Mouse (Mus musculus): ENCODE measurements around the gene Cyp2c70. TPM values are rescaled to one million over a fixed set of nuclear protein-coding genes. Genes with fewer than 3 reads are reported as not detected.
"Not testable (repeated sequence)": the region's sequence is repeated elsewhere in the genome, so short reads cannot be mapped to it uniquely, and the experiment has no call there.

Cyp2c70 gene
- 0.54 TPM in 1 of 2 replicates, not detected in the other for polyA plus RNA-seq (2015; fragmentation: Nextera tagmentation; extraction: Ambion mirVana)

GRCm38 (mm10) chr19:40187160-40187559, at the start of gene Cyp2c70:
TSS of gene Cyp2c70 (minus strand) at chr19:40187333.
- Histone ChIP-seq H3K4me1 (no peaks in the 10 kb centered on the region), H3K27ac (no peak within 1 kb of the TSS), H3K27me3 (no peaks in the 10 kb centered on the region), H3K4me3 (no peak within 1 kb of the TSS), H3K9ac (no peak within 1 kb of the TSS), H3K9me3 (no peaks in the 10 kb centered on the region), H3K4me2 (no peak within 1 kb of the TSS), H3K36me3 (no peaks in the 10 kb centered on the region)
- no peak for ATAC-seq (ENCODE audit: insufficient number of reproducible peaks, insufficient read depth, low FRiP score, low TSS enrichment, low read depth)
- 78% methylated on average over 5 of the region's 5 CpGs for WGBS

- no peak overlapping the region for H3K27ac ChIP-seq
- H3K36me3 ChIP-seq = no peaks in the 10 kb centered on the region
- H3K27me3 ChIP-seq = no peaks in the 10 kb centered on the region
- 99% methylated on average over 2 of the region's 2 CpGs for WGBS
- no peak overlapping the region for H3K4me3 ChIP-seq
- no peaks in the 10 kb centered on the region for H3K9me3 ChIP-seq
- no peak overlapping the region for H3K9ac ChIP-seq
- ATAC-seq (ENCODE audit: insufficient number of reproducible peaks, insufficient read depth, low FRiP score, low TSS enrichment, low read depth) = no peak
- H3K4me1 ChIP-seq = peaks cover 18% of the 10 kb centered on the region
- H3K4me2 ChIP-seq = no peak overlapping the region
These were observed 45.4 kb upstream of the Cyp2c70 start for GRCm38 (mm10) chr19:40232560-40232959.

- Histone ChIP-seq H3K4me1 (peaks cover 18% of the 10 kb centered on the region), H3K27ac (no peak overlapping the region), H3K4me2 (no peak overlapping the region), H3K9me3 (no peaks in the 10 kb centered on the region), H3K4me3 (no peak overlapping the region), H3K9ac (no peak overlapping the region), H3K36me3 (no peaks in the 10 kb centered on the region), H3K27me3 (no peaks in the 10 kb centered on the region)
- WGBS = 67% methylated on average over 7 of the region's 7 CpGs
- ATAC-seq (ENCODE audit: insufficient number of reproducible peaks, insufficient read depth, low FRiP score, low TSS enrichment, low read depth) = no peak
These were observed 44.9 kb upstream of the Cyp2c70 start for GRCm38 (mm10) chr19:40231825-40232541.

- Histone ChIP-seq H3K4me3 (no peak overlapping the region), H3K9me3 (no peaks in the 10 kb centered on the region), H3K27me3 (no peaks in the 10 kb centered on the region), H3K4me2 (peak overlapping the region; percentile 19; the same call in 1 of the 2 replicates), H3K4me1 (peaks cover 18% of the 10 kb centered on the region), H3K27ac (peak overlapping the region; percentile 49), H3K9ac (no peak overlapping the region), H3K36me3 (no peaks in the 10 kb centered on the region)
- ATAC-seq (ENCODE audit: insufficient number of reproducible peaks, insufficient read depth, low FRiP score, low TSS enrichment, low read depth) = 0 out of 2 replicates have a peak, but pooled peaks have one; percentile 23
- WGBS = 55% methylated on average over 13 of the region's 13 CpGs
These were observed 44.1 kb upstream of the Cyp2c70 start for GRCm38 (mm10) chr19:40231074-40231738.

GRCm38 (mm10) chr19:40226516-40227151, 39.5 kb upstream of the Cyp2c70 start:
- Histone ChIP-seq H3K4me3 (no peak overlapping the region), H3K9ac (no peak overlapping the region), H3K27ac (no peak overlapping the region), H3K36me3 (no peaks in the 10 kb centered on the region), H3K4me2 (no peak overlapping the region), H3K9me3 (no peaks in the 10 kb centered on the region), H3K4me1 (peaks cover 14% of the 10 kb centered on the region), H3K27me3 (no peaks in the 10 kb centered on the region)
- ATAC-seq (ENCODE audit: insufficient number of reproducible peaks, insufficient read depth, low FRiP score, low TSS enrichment, low read depth) = no peak
- 84% methylated on average over 12 of the region's 12 CpGs for WGBS

GRCm38 (mm10) chr19:40225761-40226110, 38.6 kb upstream of the Cyp2c70 start:
- 69% methylated on average over 5 of the region's 5 CpGs for WGBS
- H3K4me3 ChIP-seq = no peak overlapping the region

GRCm38 (mm10) chr19:40225102-40225760, 38.1 kb upstream of the Cyp2c70 start:
- H3K9ac ChIP-seq = no peak overlapping the region
- ATAC-seq (ENCODE audit: insufficient number of reproducible peaks, insufficient read depth, low FRiP score, low TSS enrichment, low read depth) = no peak
- no peaks in the 10 kb centered on the region for H3K9me3 ChIP-seq
- WGBS = 65% methylated on average over 5 of the region's 5 CpGs
- H3K4me3 ChIP-seq = no peak overlapping the region
- no peaks in the 10 kb centered on the region for H3K27me3 ChIP-seq
- H3K4me1 ChIP-seq = no peaks in the 10 kb centered on the region
- H3K4me2 ChIP-seq = no peak overlapping the region
- no peaks in the 10 kb centered on the region for H3K36me3 ChIP-seq
- no peak overlapping the region for H3K27ac ChIP-seq

More at GRCm38 (mm10) chr19:40225761-40226110, 38.6 kb upstream of the Cyp2c70 start:
- H3K27me3 ChIP-seq = no peaks in the 10 kb centered on the region
- no peaks in the 10 kb centered on the region for H3K9me3 ChIP-seq
- peaks cover 5% of the 10 kb centered on the region for H3K4me1 ChIP-seq
- H3K4me2 ChIP-seq = no peak overlapping the region
- no peaks in the 10 kb centered on the region for H3K36me3 ChIP-seq
- H3K27ac ChIP-seq = no peak overlapping the region
- H3K9ac ChIP-seq = no peak overlapping the region
- no peak for ATAC-seq (ENCODE audit: insufficient number of reproducible peaks, insufficient read depth, low FRiP score, low TSS enrichment, low read depth)

GRCm38 (mm10) chr19:40222307-40222706, 35.2 kb upstream of the Cyp2c70 start:
- not testable (repeated sequence) for H3K27ac ChIP-seq; H3K4me2 ChIP-seq; H3K36me3 ChIP-seq; H3K27me3 ChIP-seq; H3K9me3 ChIP-seq; H3K4me3 ChIP-seq; H3K9ac ChIP-seq; ATAC-seq (ENCODE audit: insufficient number of reproducible peaks, insufficient read depth, low FRiP score, low TSS enrichment, low read depth); H3K4me1 ChIP-seq
- WGBS = 94% methylated on average over 9 of the region's 9 CpGs

GRCm38 (mm10) chr19:40220878-40221277, 33.7 kb upstream of the Cyp2c70 start:
- Histone ChIP-seq H3K4me3 (no peak overlapping the region), H3K27ac (no peak overlapping the region), H3K9me3 (no peaks in the 10 kb centered on the region), H3K4me1 (no peaks in the 10 kb centered on the region), H3K27me3 (no peaks in the 10 kb centered on the region), H3K4me2 (no peak overlapping the region), H3K9ac (no peak overlapping the region), H3K36me3 (no peaks in the 10 kb centered on the region)
- no peak for ATAC-seq (ENCODE audit: insufficient number of reproducible peaks, insufficient read depth, low FRiP score, low TSS enrichment, low read depth)
- 84% methylated on average over 5 of the region's 5 CpGs for WGBS

GRCm38 (mm10) chr19:40202947-40203346, 15.8 kb upstream of the Cyp2c70 start:
- H3K9ac ChIP-seq; H3K27ac ChIP-seq; H3K9me3 ChIP-seq; H3K36me3 ChIP-seq; H3K4me3 ChIP-seq; ATAC-seq (ENCODE audit: insufficient number of reproducible peaks, insufficient read depth, low FRiP score, low TSS enrichment, low read depth); H3K27me3 ChIP-seq; H3K4me2 ChIP-seq; H3K4me1 ChIP-seq: not testable (repeated sequence)
- 70% methylated on average over 4 of the region's 4 CpGs for WGBS

GRCm38 (mm10) chr19:40190596-40190995, 3.5 kb upstream of the Cyp2c70 start:
- Histone ChIP-seq H3K9ac (no peak overlapping the region), H3K9me3 (no peaks in the 10 kb centered on the region), H3K4me2 (no peak overlapping the region), H3K36me3 (no peaks in the 10 kb centered on the region), H3K27ac (no peak overlapping the region), H3K4me3 (no peak overlapping the region), H3K27me3 (no peaks in the 10 kb centered on the region), H3K4me1 (no peaks in the 10 kb centered on the region)
- 88% methylated on average over 10 of the region's 10 CpGs for WGBS
- no peak for ATAC-seq (ENCODE audit: insufficient number of reproducible peaks, insufficient read depth, low FRiP score, low TSS enrichment, low read depth)
